Mouse (Mus musculus) embryonic fibroblast, embryonic 13.5 days (primary cell): ENCODE data around the gene Tsc22d1.

Experiments used
- CTCF ChIP-seq: IDR thresholded peaks from 2 replicates; pipeline ENCODE4 v1.5.1; 2011; ENCODE audit warnings: mild to moderate bottlenecking, control low read depth, low read length, moderate library complexity, borderline replicate concordance; ENCODE audit not compliant: insufficient read depth
- POLR2A ChIP-seq: IDR thresholded peaks from 2 replicates; pipeline ENCODE4 v1.6.1; 2011; ENCODE audit warnings: low read depth, mild to moderate bottlenecking, control low read depth, low read length, moderate library complexity

DNA sequence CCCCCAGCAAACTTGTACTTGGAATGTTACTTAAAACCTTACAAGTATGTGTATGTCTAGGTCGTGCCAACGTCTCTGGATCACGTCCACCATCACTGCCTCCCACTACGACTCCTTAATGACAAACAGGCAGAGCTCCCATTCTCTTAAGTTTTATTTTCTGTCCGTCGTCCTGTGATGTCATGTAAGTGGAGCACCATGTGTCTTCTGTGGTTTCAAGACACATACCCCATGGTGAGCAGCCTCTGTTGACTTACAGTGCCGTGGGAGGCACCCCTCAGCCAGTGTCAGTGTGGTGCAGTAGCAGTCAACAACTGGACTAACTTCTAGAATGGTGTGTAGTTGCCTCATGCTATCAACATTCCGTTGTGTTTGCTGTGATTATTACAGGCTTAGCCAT lies 57.7 kb downstream of the Tsc22d1 start:
- no peak for TF ChIP-seq CTCF
- TF ChIP-seq POLR2A, result no peak
